Mouse (Mus musculus): ENCODE results near the gene Olfr860. TPM values are rescaled to one million over a fixed set of nuclear protein-coding genes. Genes with fewer than 3 reads are reported as not detected.
"Not testable (repeated sequence)": the region's sequence is repeated elsewhere in the genome, so short reads cannot be mapped to it uniquely, and the experiment has no call there.

Olfr860 gene
- total RNA-seq (2022) = not detected

GRCm38 (mm10) chr9:19849647-19850046, at the start of gene Olfr860:
Gene Olfr860, minus strand, starts transcription at chr9:19849747.
- no peak for DNase-seq

- DNase-seq = no peak
These were observed 38.4 kb upstream of the Olfr860 start, which contains the start of gene Olfr862 for GRCm38 (mm10) chr9:19887904-19888303. Gene Olfr862, minus strand, starts transcription at chr9:19888004.

- not testable (repeated sequence) for DNase-seq
These were observed 44.9 kb downstream of the Olfr860 start, which contains the start of gene Olfr859 for GRCm38 (mm10) chr9:19804606-19805005. Gene Olfr859, plus strand, starts transcription at chr9:19804906.

- no peak for DNase-seq
These were observed 46.5 kb downstream of the Olfr860 start for GRCm38 (mm10) chr9:19803000-19803399.

Other genes starting within 250 kb of the Olfr860 start
- 10 to 100 TPM; 23.0 to 33.8 (median 26.1) TPM for gene Zfp317, start 227.6 kb downstream of the Olfr860 start, total RNA-seq (2022)
- gene Olfr857, start 140.3 kb downstream of the Olfr860 start, total RNA-seq (2022) = under 1 TPM in 1 of 4 experiments, not detected in 3; 0.17 TPM
- not detected for gene Olfr58, start 69.5 kb downstream of the Olfr860 start, total RNA-seq (2022)
- not detected for gene Olfr859, start 44.8 kb downstream of the Olfr860 start, total RNA-seq (2022)
- gene Olfr862, start 38.3 kb upstream of the Olfr860 start, total RNA-seq (2022) = not detected
- gene Olfr77, start 67.1 kb upstream of the Olfr860 start, total RNA-seq (2022) = not detected
- not detected for gene Olfr866, start 178.3 kb upstream of the Olfr860 start, total RNA-seq (2022)
- not detected for gene Olfr867, start 207.8 kb upstream of the Olfr860 start, total RNA-seq (2022)
- not detected for gene Olfr868, start 248.9 kb upstream of the Olfr860 start, total RNA-seq (2022)

Measured in adrenal gland, adult 8-10 months (tissue).